Mouse (Mus musculus) gastrocnemius, adult 18-20 months (tissue): ENCODE measurements around the gene Cep170. TPM values are rescaled to one million over a fixed set of nuclear protein-coding genes. Genes with fewer than 3 reads are reported as not detected.
A peak's percentile ranks its signal among the peaks of the same experiment; 100 is the strongest.

Source experiments
- DNase-seq: peaks from one replicate; pipeline ENCODE4 v3.0.0; 2021; ENCODE audit warnings: low spot score
- total RNA-seq, 2 experiments: library from RNA; stranded (reverse); gene quantifications; 2 replicates each; pipeline ENCODE4 v1.2.3; 2021

Cep170 gene
- total RNA-seq, 2 experiments from 2014 or later: 17.8 to 19.1 TPM

- no peak for DNase-seq
Measured at GRCm38 (mm10) chr1:176826186-176826585, 12.3 kb upstream of the Cep170 start.

- DNase-seq: no peak
Measured at GRCm38 (mm10) chr1:176825084-176825483, 11.2 kb upstream of the Cep170 start.

- no peak for DNase-seq
Measured at GRCm38 (mm10) chr1:176824611-176825010, 10.7 kb upstream of the Cep170 start.

GRCm38 (mm10) chr1:176823889-176824288 is 10.0 kb upstream of the Cep170 start:
- DNase-seq: peak; percentile 56

GRCm38 (mm10) chr1:176822949-176823348 is 9.1 kb upstream of the Cep170 start:
- DNase-seq: no peak

- no peak for DNase-seq
Measured at GRCm38 (mm10) chr1:176821929-176822328, 8.1 kb upstream of the Cep170 start.

GRCm38 (mm10) chr1:176818763-176819162 is 4.9 kb upstream of the Cep170 start:
- peak; percentile 77 for DNase-seq

GRCm38 (mm10) chr1:176818147-176818546 is 4.3 kb upstream of the Cep170 start:
- DNase-seq: no peak

- DNase-seq: no peak
Measured at GRCm38 (mm10) chr1:176816728-176817127, 2.9 kb upstream of the Cep170 start.

- peak; percentile 96 for DNase-seq
Measured at GRCm38 (mm10) chr1:176814591-176815062, 760 bp upstream of the Cep170 start, which contains the start of gene Sdccag8. Gene Sdccag8 (plus strand): TSS chr1:176814660.

- peak; percentile 69 for DNase-seq
Measured at GRCm38 (mm10) chr1:176813292-176814035, 403 bp downstream of the Cep170 start.

GRCm38 (mm10) chr1:176812491-176813291 is 1.2 kb downstream of the Cep170 start:
- no peak for DNase-seq

GRCm38 (mm10) chr1:176811892-176812291 is 2.0 kb downstream of the Cep170 start:
- no peak for DNase-seq

GRCm38 (mm10) chr1:176810161-176810560 is 3.7 kb downstream of the Cep170 start:
- no peak for DNase-seq

- DNase-seq: peak; percentile 65
Measured at GRCm38 (mm10) chr1:176800728-176801365, 13.0 kb downstream of the Cep170 start.

- no peak for DNase-seq
Measured at GRCm38 (mm10) chr1:176798673-176799072, 15.2 kb downstream of the Cep170 start.

- no peak for DNase-seq
Measured at GRCm38 (mm10) chr1:176792175-176792574, 21.7 kb downstream of the Cep170 start.

GRCm38 (mm10) chr1:176789326-176789725 is 24.5 kb downstream of the Cep170 start:
- no peak for DNase-seq

- no peak for DNase-seq
Measured at GRCm38 (mm10) chr1:176774533-176774932, 39.3 kb downstream of the Cep170 start.

GRCm38 (mm10) chr1:176762295-176762694 is 51.6 kb downstream of the Cep170 start:
- DNase-seq: no peak

- DNase-seq: no peak
Measured at GRCm38 (mm10) chr1:176760673-176761072, 53.2 kb downstream of the Cep170 start.

- no peak for DNase-seq
Measured at GRCm38 (mm10) chr1:176755586-176755985, 58.3 kb downstream of the Cep170 start.
